Mouse (Mus musculus): ENCODE data around the gene Cct7. TPM values are rescaled to one million over a fixed set of nuclear protein-coding genes. Genes with fewer than 3 reads are reported as not detected.
A peak's percentile ranks its signal among the peaks of the same experiment; 100 is the strongest.

Gene Cct7
- polyA plus RNA-seq, 1 experiment from 2014 or later, result 668 TPM

DNA sequence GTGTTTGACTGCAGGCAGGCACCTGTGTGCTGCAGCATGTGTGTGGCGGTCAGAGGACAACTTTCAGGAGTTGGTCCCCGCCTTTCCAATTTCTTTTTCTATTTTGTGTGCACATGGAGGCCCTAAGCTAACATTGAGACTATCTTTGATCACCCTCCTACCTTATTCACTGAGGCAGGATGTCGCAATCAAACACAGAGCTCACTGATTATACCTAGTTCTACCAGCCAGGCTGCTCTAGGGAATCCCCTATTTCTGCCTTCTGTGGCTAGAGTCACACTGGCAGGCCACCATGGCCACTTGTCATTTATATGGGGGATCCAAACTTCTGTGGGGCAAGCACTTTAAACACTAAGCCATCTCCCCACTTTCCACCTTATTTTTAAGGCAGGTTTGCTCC is 38.4 kb downstream of the Cct7 start:
- peaks cover 24% of the 10 kb centered on the region for H3K27me3 ChIP-seq
- no peaks in the 10 kb centered on the region for H3K36me3 ChIP-seq (ENCODE audit: poor library complexity, severe bottlenecking)
- ATAC-seq, result no peak
- H3K9me3 ChIP-seq (replicated peaks), result no peaks in the 10 kb centered on the region
- no peak overlapping the region for H3K9ac ChIP-seq
- peaks cover under 1% of the 10 kb centered on the region; the same call in 1 of the 2 replicates for H3K4me1 ChIP-seq
- no peak overlapping the region for H3K27ac ChIP-seq
- no peak overlapping the region for H3K4me3 ChIP-seq
- WGBS, result 75% methylated on average over 3 of the region's 3 CpGs
- H3K4me2 ChIP-seq, result no peak overlapping the region

DNA sequence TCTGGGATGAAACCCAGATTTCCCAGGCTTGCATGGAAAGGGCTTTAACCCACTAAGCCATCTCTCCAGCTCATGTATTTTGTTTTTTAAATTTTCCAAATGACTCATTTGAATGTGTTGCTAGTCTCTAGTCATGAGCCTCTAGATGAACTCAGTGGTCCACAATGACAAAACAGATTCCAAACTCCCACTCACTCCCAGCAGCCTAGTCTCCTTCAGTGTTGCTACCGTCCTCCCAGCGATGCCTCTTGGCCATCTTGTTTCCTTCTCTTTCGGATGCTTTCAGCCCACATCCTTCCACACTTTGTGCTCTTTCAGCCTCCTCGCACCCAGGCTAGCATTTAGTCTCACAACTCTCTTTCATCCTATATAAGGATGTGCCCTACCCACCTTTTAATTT is 38.9 kb downstream of the Cct7 start:
- Histone ChIP-seq H3K27ac (no peak overlapping the region), H3K9me3 (replicated peaks) (no peaks in the 10 kb centered on the region), H3K4me3 (no peak overlapping the region), H3K4me2 (no peak overlapping the region), H3K27me3 (peaks cover 18% of the 10 kb centered on the region), H3K9ac (no peak overlapping the region), H3K36me3 (ENCODE audit: poor library complexity, severe bottlenecking) (no peaks in the 10 kb centered on the region), H3K4me1 (no peaks in the 10 kb centered on the region)
- 94% methylated on average over 4 of the region's 4 CpGs for WGBS
- ATAC-seq, result no peak

DNA sequence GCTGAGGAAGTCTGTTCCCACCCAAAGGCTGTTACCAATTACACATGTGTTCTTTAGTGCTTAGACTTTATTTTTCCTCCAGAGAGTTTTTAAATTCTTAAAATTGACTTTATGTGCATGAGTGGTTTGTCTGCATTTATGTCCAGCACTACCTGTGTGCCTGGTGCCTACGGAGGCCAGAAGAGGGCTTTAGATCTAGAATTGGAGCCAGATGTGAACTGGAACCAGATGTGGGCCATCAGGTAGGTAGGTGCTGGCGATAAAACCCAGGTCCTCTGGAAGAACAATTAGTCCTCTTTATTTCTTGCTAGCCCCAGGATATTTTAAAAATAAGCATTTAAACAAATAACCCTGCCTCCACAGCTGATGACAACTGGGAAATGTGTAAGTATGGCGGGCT is 40.3 kb downstream of the Cct7 start:
- no peak overlapping the region for H3K4me2 ChIP-seq

DNA sequence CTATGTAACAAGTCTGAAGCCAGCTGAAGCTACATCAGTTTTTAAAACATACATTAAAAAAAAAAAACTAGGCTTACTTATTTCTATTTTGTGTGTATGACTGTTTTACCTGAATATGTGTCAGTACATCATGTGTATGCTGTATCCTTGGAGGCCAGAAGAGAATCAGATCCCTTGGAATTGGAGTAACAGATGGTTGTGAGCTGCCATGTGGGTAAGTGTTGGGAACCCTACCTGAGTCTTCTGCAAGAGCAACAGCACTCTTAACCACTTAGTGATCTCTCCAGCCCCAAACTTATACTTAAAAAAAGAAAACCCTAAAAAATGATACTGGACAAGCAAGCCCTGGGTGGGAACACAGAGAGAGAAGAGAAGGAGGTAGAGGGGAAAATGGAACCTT is 45.7 kb downstream of the Cct7 start:
- 0 out of 2 replicates have a peak, but pooled peaks cover 2% of the 10 kb centered on the region for H3K27me3 ChIP-seq
- H3K36me3 ChIP-seq (ENCODE audit: poor library complexity, severe bottlenecking), result no peaks in the 10 kb centered on the region
- no peak overlapping the region for H3K4me2 ChIP-seq
- H3K4me1 ChIP-seq, result peaks cover 6% of the 10 kb centered on the region
- H3K27ac ChIP-seq, result no peak overlapping the region
- H3K9ac ChIP-seq, result no peak overlapping the region
- no peak for ATAC-seq
- H3K4me3 ChIP-seq, result no peak overlapping the region
- H3K9me3 ChIP-seq (replicated peaks), result no peaks in the 10 kb centered on the region

More for the DNA sequence above, 40.3 kb downstream of the Cct7 start:
- Histone ChIP-seq H3K27ac (no peak overlapping the region), H3K9ac (no peak overlapping the region), H3K4me3 (no peak overlapping the region), H3K4me1 (no peaks in the 10 kb centered on the region), H3K36me3 (ENCODE audit: poor library complexity, severe bottlenecking) (no peaks in the 10 kb centered on the region), H3K27me3 (peaks cover 5% of the 10 kb centered on the region; the same call in 1 of the 2 replicates), H3K9me3 (replicated peaks) (no peaks in the 10 kb centered on the region)
- ATAC-seq, result no peak
- WGBS, result 93% methylated on average over 3 of the region's 3 CpGs

DNA sequence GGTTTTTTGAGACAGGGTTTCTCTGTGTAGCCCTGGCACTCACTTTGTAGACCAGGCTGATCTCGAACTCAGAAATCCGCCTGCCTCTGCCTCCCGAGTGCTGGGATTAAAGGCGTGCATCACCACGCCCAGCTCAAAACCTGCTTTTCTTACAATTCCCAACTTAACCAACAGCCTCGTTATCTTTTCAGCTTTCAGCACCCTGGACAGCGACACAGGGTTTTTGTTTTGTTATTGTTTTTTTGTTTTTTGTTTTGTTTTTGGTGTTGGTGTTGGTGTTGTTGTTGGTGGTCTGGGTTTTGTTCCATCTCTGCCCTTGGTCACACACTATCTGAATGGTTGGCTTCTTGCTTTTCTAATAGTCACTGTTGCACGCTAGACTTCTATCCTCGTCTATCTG is 46.8 kb downstream of the Cct7 start:
- Histone ChIP-seq H3K9ac (no peak overlapping the region), H3K36me3 (ENCODE audit: poor library complexity, severe bottlenecking) (no peaks in the 10 kb centered on the region), H3K4me2 (no peak overlapping the region), H3K27ac (no peak overlapping the region), H3K9me3 (replicated peaks) (no peaks in the 10 kb centered on the region), H3K27me3 (0 out of 2 replicates have a peak, but pooled peaks cover 3% of the 10 kb centered on the region), H3K4me3 (no peak overlapping the region), H3K4me1 (peaks cover 13% of the 10 kb centered on the region)
- no peak for ATAC-seq
- WGBS, result 76% methylated on average over 9 of the region's 9 CpGs

DNA sequence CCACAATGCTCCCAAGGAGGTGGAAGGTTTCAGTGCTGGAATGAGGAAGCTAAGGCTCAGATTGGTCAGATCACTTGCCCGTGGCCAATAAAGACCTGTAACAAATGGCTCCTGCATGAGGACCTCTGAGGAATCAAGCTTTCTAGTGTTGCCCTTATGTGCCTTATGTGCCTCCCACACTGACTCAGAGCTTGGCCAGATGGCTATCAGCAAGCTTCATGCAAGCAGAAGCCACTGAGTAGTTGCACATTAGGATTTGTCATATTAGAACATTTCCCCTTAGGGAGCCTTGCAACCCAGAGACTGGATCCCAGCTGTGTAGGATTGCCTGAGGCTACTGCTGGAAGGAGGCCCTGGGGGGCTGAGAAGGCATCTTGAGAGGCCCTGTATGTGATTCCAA is 49.1 kb downstream of the Cct7 start:
- Histone ChIP-seq H3K27me3 (peaks cover 14% of the 10 kb centered on the region), H3K36me3 (ENCODE audit: poor library complexity, severe bottlenecking) (no peaks in the 10 kb centered on the region), H3K4me2 (no peak overlapping the region), H3K27ac (no peak overlapping the region), H3K9ac (no peak overlapping the region), H3K4me1 (peaks cover 16% of the 10 kb centered on the region), H3K4me3 (no peak overlapping the region), H3K9me3 (replicated peaks) (no peaks in the 10 kb centered on the region)
- 87% methylated on average over 1 of the region's 1 CpGs for WGBS
- no peak for ATAC-seq

GRCm38 (mm10) chr6:85501571-85502102 is 50.3 kb downstream of the Cct7 start:
- Histone ChIP-seq H3K27ac (peak overlapping the region; percentile 49; the same call in 1 of the 2 replicates), H3K4me2 (peak overlapping the region; percentile 85), H3K9me3 (replicated peaks) (no peaks in the 10 kb centered on the region), H3K27me3 (peaks cover 14% of the 10 kb centered on the region), H3K4me3 (peak overlapping the region; percentile 79), H3K4me1 (peaks cover 16% of the 10 kb centered on the region), H3K36me3 (ENCODE audit: poor library complexity, severe bottlenecking) (no peaks in the 10 kb centered on the region), H3K9ac (peak overlapping the region; percentile 78)
- 9% methylated on average over 6 of the region's 6 CpGs for WGBS
- ATAC-seq, result no peak; the same call in 1 of the 2 replicates

- H3K4me1 ChIP-seq, result peaks cover 16% of the 10 kb centered on the region
- H3K4me2 ChIP-seq, result peak overlapping the region; percentile 85
- H3K4me3 ChIP-seq, result peak overlapping the region; percentile 79
- H3K27me3 ChIP-seq, result peaks cover 19% of the 10 kb centered on the region
- peak; percentile 82 for ATAC-seq
- 1% methylated on average over 36 of the region's 37 CpGs for WGBS
- H3K27ac ChIP-seq, result peak overlapping the region; percentile 49
- H3K9ac ChIP-seq, result peak overlapping the region; percentile 78
- no peaks in the 10 kb centered on the region for H3K36me3 ChIP-seq (ENCODE audit: poor library complexity, severe bottlenecking)
- H3K9me3 ChIP-seq (replicated peaks), result no peaks in the 10 kb centered on the region
These were observed 51.0 kb downstream of the Cct7 start for GRCm38 (mm10) chr6:85502103-85502910.

- peak within 1 kb of the TSS; percentile 49 for H3K27ac ChIP-seq
- H3K9me3 ChIP-seq (replicated peaks), result no peaks in the 10 kb centered on the region
- peaks cover 19% of the 10 kb centered on the region for H3K27me3 ChIP-seq
- WGBS, result 0% methylated on average over 18 of the region's 22 CpGs
- ATAC-seq, result peak; percentile 91
- peak within 1 kb of the TSS; percentile 78 for H3K9ac ChIP-seq
- peak within 1 kb of the TSS; percentile 85 for H3K4me2 ChIP-seq
- H3K4me1 ChIP-seq, result peaks cover 16% of the 10 kb centered on the region
- H3K36me3 ChIP-seq (ENCODE audit: poor library complexity, severe bottlenecking), result no peaks in the 10 kb centered on the region
- peak within 1 kb of the TSS; percentile 79 for H3K4me3 ChIP-seq
These were observed 51.6 kb downstream of the Cct7 start, which contains the start of gene Fbxo41 for GRCm38 (mm10) chr6:85502911-85503250. Gene Fbxo41, minus strand, starts transcription at chr6:85502994.

DNA sequence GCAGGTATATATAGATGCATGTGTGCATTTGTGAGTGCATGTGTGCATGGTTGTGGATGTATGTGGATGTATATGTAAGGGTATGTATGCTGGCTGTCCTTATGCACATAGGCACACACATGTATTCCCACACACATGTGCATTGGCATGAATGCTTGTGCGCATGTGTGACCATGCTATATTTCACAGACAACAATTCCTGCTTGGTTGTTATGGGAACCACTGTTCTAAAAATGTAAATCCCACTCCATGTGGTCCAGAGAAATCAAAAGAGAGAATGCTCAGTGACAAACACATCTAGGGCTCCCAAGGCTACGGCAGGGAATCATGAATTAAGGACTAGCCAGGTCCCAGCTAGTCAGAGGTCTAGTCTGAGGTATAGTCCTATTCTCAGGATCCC is 53.6 kb downstream of the Cct7 start:
- no peaks in the 10 kb centered on the region for H3K9me3 ChIP-seq (replicated peaks)
- peaks cover 37% of the 10 kb centered on the region for H3K27me3 ChIP-seq

DNA sequence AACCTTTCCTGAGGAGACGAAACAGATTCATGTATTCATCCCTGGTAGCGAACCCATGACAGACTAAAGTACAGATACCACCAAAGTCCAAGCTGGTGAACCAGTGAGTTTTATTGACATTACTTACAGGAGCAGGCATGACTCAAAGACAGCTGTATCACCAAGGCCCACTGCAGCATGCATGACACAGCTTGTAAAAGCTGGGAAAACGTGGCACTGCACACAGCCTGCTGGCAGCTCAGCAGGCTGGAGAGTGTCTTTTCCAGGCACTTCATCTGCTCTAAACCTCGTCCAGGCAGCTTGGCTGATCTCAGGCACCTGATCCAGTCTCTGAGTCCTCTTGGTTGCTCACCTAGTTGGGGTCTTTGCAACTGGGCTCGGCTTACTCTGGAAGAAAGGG is 57.3 kb downstream of the Cct7 start:
- no peak for ATAC-seq
- Histone ChIP-seq H3K27ac (no peak overlapping the region), H3K9me3 (replicated peaks) (no peaks in the 10 kb centered on the region), H3K4me1 (peaks cover 25% of the 10 kb centered on the region), H3K9ac (no peak overlapping the region), H3K4me2 (no peak overlapping the region), H3K27me3 (peaks cover 67% of the 10 kb centered on the region), H3K36me3 (ENCODE audit: poor library complexity, severe bottlenecking) (no peaks in the 10 kb centered on the region), H3K4me3 (no peak overlapping the region)
- WGBS, result 41% methylated on average over 5 of the region's 5 CpGs

More for the DNA sequence above, 53.6 kb downstream of the Cct7 start:
- 55% methylated on average over 2 of the region's 2 CpGs for WGBS
- H3K9ac ChIP-seq, result no peak overlapping the region
- H3K4me1 ChIP-seq, result peaks cover 16% of the 10 kb centered on the region
- no peaks in the 10 kb centered on the region for H3K36me3 ChIP-seq (ENCODE audit: poor library complexity, severe bottlenecking)
- no peak overlapping the region for H3K4me2 ChIP-seq
- no peak for ATAC-seq
- H3K27ac ChIP-seq, result no peak overlapping the region
- H3K4me3 ChIP-seq, result no peak overlapping the region

- Histone ChIP-seq H3K36me3 (ENCODE audit: poor library complexity, severe bottlenecking) (no peaks in the 10 kb centered on the region), H3K4me3 (no peak overlapping the region), H3K27me3 (peaks cover 79% of the 10 kb centered on the region), H3K9me3 (replicated peaks) (no peaks in the 10 kb centered on the region), H3K9ac (no peak overlapping the region), H3K4me1 (peaks cover 28% of the 10 kb centered on the region), H3K4me2 (no peak overlapping the region), H3K27ac (no peak overlapping the region)
- ATAC-seq, result no peak
- WGBS, result under 1% methylated on average over 6 of the region's 6 CpGs
These were observed 59.2 kb downstream of the Cct7 start for GRCm38 (mm10) chr6:85510476-85510875.

Data from forebrain, embryonic 13.5 days (tissue).